Mouse (Mus musculus): ENCODE measurements at regions not wholly inside any gene's neighbourhood (a gene's known extent, or its start where the extent isn't known, plus 50 kb on each side); places are given as distances from the start of the nearest gene placed in this dataset.

- TF ChIP-seq CTCF (IDR thresholded peaks at IDR 0.05; ENCODE audit: borderline replicate concordance, extremely low read depth, insufficient read depth, insufficient read length) (no peak), POLR2A (IDR thresholded peaks at IDR 0.05; ENCODE audit: borderline replicate concordance, extremely low read depth, insufficient read depth, insufficient read length, poor library complexity, severe bottlenecking) (no peak)
Observed at GRCm38 (mm10) chr15:27216387-27216786, 250.1 kb upstream of the Ank start.
